Comparison of ENCODE assay signal across 8 mouse cellular contexts in genomic region chr5:31154152-31154553, GRCm38 (mm10). TPM values are rescaled to one million over a fixed set of nuclear protein-coding genes. Genes with fewer than 3 reads are reported as not detected.
DNase-seq lines count a peak whose midpoint lies in the region; ATAC-seq and TF ChIP-seq lines count a peak whose summit lies in the region.

Mpv17 (minus strand) TSS chr5:31154251.

- peak; percentile 83 for DNase-seq in MN1 (ENCODE audit: low spot score)
- peak; percentile 88 for DNase-seq in cerebellum, adult 9-10 months
- peak; percentile 85 for DNase-seq in hindbrain, embryonic 10.5 days (ENCODE audit: low spot score)
- DNase-seq in layer of hippocampus, adult 9-11 months, result peak; percentile 87
- DNase-seq in lung, postnatal 0 days (ENCODE audit: low spot score), result peak; percentile 97
- peak; percentile 80 for DNase-seq in ovary, postnatal 36 days (ENCODE audit: low spot score)
- peak; percentile 76 for DNase-seq in thymus, postnatal 25 days

- under 1% methylated on average over 19 of the region's 19 CpGs for WGBS in hindbrain, embryonic 10.5 days
- under 1% methylated on average over 19 of the region's 19 CpGs for WGBS in lung, postnatal 0 days

- no peak for TF ChIP-seq CTCF in lung, postnatal 0 days (IDR thresholded peaks at IDR 0.05)

- H3K36me3 ChIP-seq in hindbrain, embryonic 10.5 days, result peaks cover 64% of the 10 kb centered on the region
- peaks cover 19% of the 10 kb centered on the region for H3K36me3 ChIP-seq in lung, postnatal 0 days (ENCODE audit: insufficient read depth, low read length)

- peak; percentile 94 for ATAC-seq in frontal cortex, adult (ENCODE audit: low TSS enrichment)
- ATAC-seq in lung, postnatal 0 days, result peak; percentile 98

- H3K4me1 ChIP-seq in hindbrain, embryonic 10.5 days (replicated peaks), result peaks cover 13% of the 10 kb centered on the region
- peaks cover 8% of the 10 kb centered on the region; the same call in 1 of the 2 replicates for H3K4me1 ChIP-seq in lung, postnatal 0 days (ENCODE audit: insufficient read depth, low read depth, low read length)

- TF ChIP-seq EP300 in lung, postnatal 0 days (IDR thresholded peaks at IDR 0.05), result no peak

- no peaks in the 10 kb centered on the region for H3K27me3 ChIP-seq in hindbrain, embryonic 10.5 days (ENCODE audit: insufficient read depth, poor library complexity, severe bottlenecking)
- no peaks in the 10 kb centered on the region for H3K27me3 ChIP-seq in lung, postnatal 0 days (replicated peaks; ENCODE audit: insufficient read depth, low read length)

- peak within 1 kb of the TSS; percentile 64 for H3K4me2 ChIP-seq in lung, postnatal 0 days (replicated peaks; ENCODE audit: low read depth, low read length)

- peak within 1 kb of the TSS; percentile 87 for H3K27ac ChIP-seq in hindbrain, embryonic 10.5 days
- peak within 1 kb of the TSS; percentile 81 for H3K27ac ChIP-seq in lung, postnatal 0 days (ENCODE audit: low read length)

- H3K4me3 ChIP-seq in hindbrain, embryonic 10.5 days, result peak within 1 kb of the TSS; percentile 69
- peak within 1 kb of the TSS; percentile 63 for H3K4me3 ChIP-seq in lung, postnatal 0 days (ENCODE audit: low read depth, low read length)

- H3K9ac ChIP-seq in lung, postnatal 0 days (replicated peaks; ENCODE audit: low read depth), result peak within 1 kb of the TSS; percentile 73

- no peaks in the 10 kb centered on the region for H3K9me3 ChIP-seq in hindbrain, embryonic 10.5 days
- H3K9me3 ChIP-seq in lung, postnatal 0 days (ENCODE audit: low read length), result no peaks in the 10 kb centered on the region

RNA-seq across cellular contexts. Expression of gene Mpv17, which starts in this region (rescaled TPM):
- polyA plus RNA-seq in hindbrain, embryonic 10.5 days (2016; fragmentation: Nextera tagmentation; extraction: Ambion mirVana), result 59.2 and 60.7 TPM in 2 replicates
- polyA plus RNA-seq in lung, postnatal 0 days (2015; fragmentation: Nextera tagmentation; extraction: Ambion mirVana), result 38.2 and 53.6 TPM in 2 replicates

Comparison
In these comparisons a context has a peak if more than half of its experiments do, and no peak if none do; other contexts are left out.
1. Peak in every context shown above with its lines: DNase-seq, ATAC-seq, H3K4me3 ChIP-seq and H3K27ac ChIP-seq.